Mouse (Mus musculus) heart, embryonic 10.5 days (tissue): ENCODE measurements around the gene Gm45618. TPM values are rescaled to one million over a fixed set of nuclear protein-coding genes. Genes with fewer than 3 reads are reported as not detected.

Experiments used
- DNase-seq: peaks from one replicate; pipeline ENCODE4 v3.0.0-alpha.2; 2017; ENCODE audit warnings: low spot score
- H3K27ac ChIP-seq: fragments of 300-500 bp; sonication (generic); 2 replicates; pipeline ENCODE4 v1.5.1; 2016; ENCODE audit warnings: mild to moderate bottlenecking
- H3K27me3 ChIP-seq: fragments of 300-500 bp; sonication (generic); 2 replicates; pipeline ENCODE4 v1.6.1; 2016; ENCODE audit warnings: mild to moderate bottlenecking; ENCODE audit not compliant: poor library complexity, insufficient read depth, severe bottlenecking
- H3K36me3 ChIP-seq: fragments of 300-500 bp; sonication (generic); 2 replicates; pipeline ENCODE4 v1.6.1; 2016; ENCODE audit warnings: mild to moderate bottlenecking, moderate library complexity
- H3K4me1 ChIP-seq: fragments of 300-500 bp; sonication (generic); 2 replicates; pipeline ENCODE4 v1.6.1; 2016; ENCODE audit warnings: mild to moderate bottlenecking
- H3K4me3 ChIP-seq: fragments of 300-500 bp; sonication (generic); 2 replicates; pipeline ENCODE4 v1.5.1; 2016; ENCODE audit warnings: mild to moderate bottlenecking, moderate library complexity
- H3K9me3 ChIP-seq: fragments of 300-500 bp; sonication (generic); 2 replicates; pipeline ENCODE4 v1.6.1; 2016; ENCODE audit warnings: mild to moderate bottlenecking, moderate library complexity
- WGBS: fragments of 180-500 bp; shearing (Covaris S2); methylation state at CpG from one replicate; pipeline ENCODE4 v1.1.7; 2016; 5-methylcytosine and 5-hydroxymethylcytosine counted together
- polyA plus RNA-seq: library from polyadenylated mRNA; unstranded; fragments of >200 nt; fragmentation: Nextera tagmentation; extraction: Ambion mirVana; gene quantifications from 2 replicates; pipeline ENCODE4 v1.2.1, GENCODE M21; 2016

Gene Gm45618
- polyA plus RNA-seq, 1 experiment from 2014 or later: not detected

- no peak overlapping the region for H3K4me3 ChIP-seq
- H3K4me1 ChIP-seq: no peaks in the 10 kb centered on the region
- WGBS: 53% methylated on average over 4 of the region's 4 CpGs
- no peaks in the 10 kb centered on the region for H3K36me3 ChIP-seq
- H3K9me3 ChIP-seq: no peaks in the 10 kb centered on the region
- no peak overlapping the region for H3K27ac ChIP-seq
- peaks cover 5% of the 10 kb centered on the region; the same call in 1 of the 2 replicates for H3K27me3 ChIP-seq
- DNase-seq: no peak
These were observed 13.9 kb upstream of the Gm45618 start for GRCm38 (mm10) chr7:142134206-142134995.

GRCm38 (mm10) chr7:142128843-142129242 is 8.3 kb upstream of the Gm45618 start:
- no peak for DNase-seq
- Histone ChIP-seq H3K27ac (no peak overlapping the region), H3K4me1 (no peaks in the 10 kb centered on the region), H3K36me3 (no peaks in the 10 kb centered on the region), H3K4me3 (no peak overlapping the region), H3K27me3 (peaks cover 10% of the 10 kb centered on the region; the same call in 1 of the 2 replicates), H3K9me3 (no peaks in the 10 kb centered on the region)
- WGBS: 58% methylated on average over 4 of the region's 4 CpGs

- peaks cover 16% of the 10 kb centered on the region; the same call in 1 of the 2 replicates for H3K27me3 ChIP-seq
- no peak for DNase-seq
- no peak overlapping the region for H3K4me3 ChIP-seq
- 16% methylated on average over 5 of the region's 5 CpGs for WGBS
- no peaks in the 10 kb centered on the region for H3K36me3 ChIP-seq
- no peaks in the 10 kb centered on the region for H3K9me3 ChIP-seq
- no peak overlapping the region for H3K27ac ChIP-seq
- H3K4me1 ChIP-seq: no peaks in the 10 kb centered on the region
These were observed 897 bp downstream of the Gm45618 start for GRCm38 (mm10) chr7:142119632-142120031.

- Histone ChIP-seq H3K36me3 (no peaks in the 10 kb centered on the region), H3K4me3 (no peak overlapping the region), H3K9me3 (no peaks in the 10 kb centered on the region), H3K4me1 (no peaks in the 10 kb centered on the region), H3K27me3 (peaks cover 5% of the 10 kb centered on the region; the same call in 1 of the 2 replicates), H3K27ac (no peak overlapping the region)
- WGBS: 52% methylated on average over 5 of the region's 5 CpGs
- DNase-seq: no peak
These were observed 15.8 kb downstream of the Gm45618 start for GRCm38 (mm10) chr7:142104747-142105146.

DNA sequence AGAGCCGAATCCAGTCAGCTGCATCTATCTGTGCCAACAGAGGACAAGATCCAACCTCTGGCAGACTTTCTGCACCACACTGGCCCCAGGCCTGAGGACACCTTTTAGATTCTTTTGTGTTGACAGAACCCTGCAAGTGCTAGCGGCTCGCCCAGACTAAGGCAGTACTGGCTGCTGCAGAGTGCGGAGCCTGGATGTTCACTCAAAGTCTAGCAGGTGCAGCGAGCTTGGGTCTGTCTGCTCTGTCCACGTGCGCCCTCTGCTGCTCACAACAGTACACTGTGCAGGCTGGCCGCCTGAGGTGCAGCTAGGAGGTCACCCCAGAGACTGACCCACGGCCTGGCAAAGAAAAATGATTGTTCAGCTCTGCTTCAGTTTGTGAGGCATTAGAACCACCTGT is 22.8 kb downstream of the Gm45618 start:
- 13% methylated on average over 9 of the region's 9 CpGs for WGBS

GRCm38 (mm10) chr7:142096701-142097100 is 23.8 kb downstream of the Gm45618 start:
- Histone ChIP-seq H3K4me1 (peaks cover 38% of the 10 kb centered on the region), H3K27me3 (peaks cover 82% of the 10 kb centered on the region), H3K27ac (no peak overlapping the region), H3K9me3 (no peaks in the 10 kb centered on the region), H3K36me3 (no peaks in the 10 kb centered on the region), H3K4me3 (no peak overlapping the region)
- WGBS: 64% methylated on average over 4 of the region's 4 CpGs
- DNase-seq: no peak

More for the DNA sequence above, 22.8 kb downstream of the Gm45618 start:
- H3K9me3 ChIP-seq: no peaks in the 10 kb centered on the region
- DNase-seq: peak; percentile 93
- H3K27ac ChIP-seq: no peak overlapping the region
- no peak overlapping the region for H3K4me3 ChIP-seq
- H3K36me3 ChIP-seq: no peaks in the 10 kb centered on the region
- H3K27me3 ChIP-seq: peaks cover 71% of the 10 kb centered on the region
- H3K4me1 ChIP-seq: peaks cover 32% of the 10 kb centered on the region

- under 1% methylated on average over 63 of the region's 63 CpGs for WGBS
- no peaks in the 10 kb centered on the region for H3K9me3 ChIP-seq
- peaks cover 51% of the 10 kb centered on the region for H3K4me1 ChIP-seq
- H3K27me3 ChIP-seq: peaks cover 95% of the 10 kb centered on the region
- DNase-seq: peak; percentile 95
- no peaks in the 10 kb centered on the region for H3K36me3 ChIP-seq
- H3K4me3 ChIP-seq: peak within 1 kb of the TSS; percentile 88
- peak within 1 kb of the TSS; percentile 92 for H3K27ac ChIP-seq
These were observed 25.2 kb downstream of the Gm45618 start, which contains the start of gene Dusp8 for GRCm38 (mm10) chr7:142095183-142095931. Dusp8 (minus strand) TSS chr7:142095843.

GRCm38 (mm10) chr7:142094301-142095143 is 26.0 kb downstream of the Gm45618 start:
- Histone ChIP-seq H3K9me3 (no peaks in the 10 kb centered on the region), H3K36me3 (no peaks in the 10 kb centered on the region), H3K4me1 (peaks cover 59% of the 10 kb centered on the region), H3K4me3 (peak overlapping the region; percentile 88), H3K27ac (peak overlapping the region; percentile 92), H3K27me3 (peaks cover 96% of the 10 kb centered on the region)
- WGBS: 2% methylated on average over 89 of the region's 89 CpGs
- no peak for DNase-seq

DNA sequence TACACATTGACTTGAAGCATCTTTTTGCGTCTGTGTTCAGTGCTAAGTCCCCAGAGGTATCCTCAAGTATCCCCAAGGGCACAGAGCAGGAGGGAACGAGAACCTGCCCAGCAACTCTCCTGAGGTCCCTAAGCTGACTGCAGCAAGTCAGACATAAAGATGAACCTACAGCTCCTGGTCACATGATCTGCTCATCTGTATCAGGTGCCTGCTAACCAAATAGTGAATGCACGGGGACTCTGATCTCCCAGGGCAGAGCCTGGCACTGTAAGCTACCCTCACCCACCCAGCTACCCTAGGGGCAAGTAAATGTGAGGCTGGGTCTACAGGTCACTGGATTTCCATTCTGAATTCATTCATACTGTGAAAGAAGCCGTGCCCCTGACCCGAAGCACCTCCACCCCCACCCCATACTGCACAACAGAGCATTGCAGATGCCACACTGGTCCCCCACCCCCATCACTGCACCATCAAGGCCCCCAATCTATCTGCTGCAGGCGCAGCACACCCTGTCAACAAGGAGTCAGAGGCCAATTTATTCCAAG is 26.8 kb downstream of the Gm45618 start:
- 32% methylated on average over 6 of the region's 6 CpGs for WGBS
- Histone ChIP-seq H3K27me3 (peaks cover 96% of the 10 kb centered on the region), H3K4me1 (peaks cover 67% of the 10 kb centered on the region)

GRCm38 (mm10) chr7:142092991-142093390 is 27.5 kb downstream of the Gm45618 start:
- Histone ChIP-seq H3K36me3 (peaks cover 3% of the 10 kb centered on the region), H3K4me3 (peak overlapping the region; percentile 88), H3K27ac (no peak overlapping the region), H3K27me3 (peaks cover 96% of the 10 kb centered on the region), H3K9me3 (no peaks in the 10 kb centered on the region), H3K4me1 (peaks cover 73% of the 10 kb centered on the region)
- DNase-seq: no peak
- 52% methylated on average over 1 of the region's 1 CpGs for WGBS

More for the DNA sequence above, 26.8 kb downstream of the Gm45618 start:
- H3K27ac ChIP-seq: peak overlapping the region; percentile 92
- peak overlapping the region; percentile 88 for H3K4me3 ChIP-seq
- DNase-seq: no peak
- H3K9me3 ChIP-seq: no peaks in the 10 kb centered on the region
- H3K36me3 ChIP-seq: no peaks in the 10 kb centered on the region

DNA sequence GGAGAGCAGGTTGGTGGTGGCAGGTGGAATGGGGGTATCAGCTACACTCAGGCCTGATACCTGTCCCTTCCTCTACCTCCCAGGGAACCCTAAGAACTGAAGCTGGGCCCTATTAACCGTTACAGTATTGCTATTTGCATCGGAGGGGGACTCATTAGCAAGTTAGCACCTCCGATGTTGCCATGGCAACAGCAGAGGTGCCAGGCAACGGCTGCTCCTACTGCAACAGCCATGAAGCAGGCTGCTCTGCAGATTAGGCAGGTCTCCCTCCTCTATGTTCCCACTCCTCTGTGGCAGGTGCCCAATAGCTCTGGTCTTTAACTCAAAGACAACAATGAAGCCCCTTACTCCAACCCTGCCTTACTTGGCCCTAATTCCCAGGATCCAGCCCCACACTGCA is 28.7 kb downstream of the Gm45618 start:
- peaks cover 70% of the 10 kb centered on the region for H3K4me1 ChIP-seq
- DNase-seq: no peak
- 11% methylated on average over 4 of the region's 4 CpGs for WGBS

More for the DNA sequence above, 28.7 kb downstream of the Gm45618 start:
- H3K4me3 ChIP-seq: no peak overlapping the region
- peaks cover 96% of the 10 kb centered on the region for H3K27me3 ChIP-seq
- H3K9me3 ChIP-seq: no peaks in the 10 kb centered on the region
- peaks cover 13% of the 10 kb centered on the region for H3K36me3 ChIP-seq
- no peak overlapping the region for H3K27ac ChIP-seq
